In the genomic region with DNA sequence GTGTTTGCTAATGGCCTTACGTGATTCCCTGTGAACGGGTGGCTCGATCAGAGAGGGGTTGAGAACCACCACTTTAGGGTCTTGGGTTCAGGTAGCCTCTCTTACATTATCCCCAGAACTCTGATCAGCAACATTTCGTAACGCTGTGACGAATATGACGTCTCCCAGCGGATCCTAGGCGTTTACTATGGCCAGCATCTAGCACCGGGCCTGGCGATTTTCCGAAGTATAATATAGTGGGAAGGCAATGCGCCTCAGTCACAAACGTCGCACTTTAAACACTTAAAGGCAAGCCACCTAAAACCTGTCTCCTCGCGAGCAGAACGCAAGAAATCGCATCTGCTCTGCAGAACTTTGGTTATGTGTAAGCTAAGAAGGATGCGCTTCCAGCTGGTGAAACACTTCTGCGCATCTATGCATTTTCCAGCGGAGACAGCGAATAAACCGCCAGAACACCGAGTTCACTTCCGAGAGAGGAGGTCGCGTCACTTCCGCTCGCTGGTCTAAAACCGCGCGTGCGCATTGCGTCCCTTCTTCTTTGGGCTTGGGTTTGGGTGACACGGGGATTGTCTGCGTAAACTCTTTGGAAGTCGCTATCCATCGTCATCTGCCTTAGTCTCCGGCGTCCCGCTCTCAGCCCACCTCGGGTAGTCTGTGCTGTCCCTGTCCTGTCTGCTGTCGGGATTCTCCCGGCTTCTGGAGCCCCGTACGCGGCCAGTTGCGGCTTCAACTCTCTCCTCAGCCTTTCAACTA, we compare ENCODE assay signal across 8 mouse cellular contexts. TPM values are rescaled to one million over a fixed set of nuclear protein-coding genes. Genes with fewer than 3 reads are reported as not detected.
A peak's percentile ranks its signal among the peaks of the same experiment; 100 is the strongest.
DNase-seq lines count a peak whose midpoint lies in the region; ATAC-seq and TF ChIP-seq lines count a peak whose summit lies in the region.

No protein-coding gene starts in this region.

- H3K36me3 ChIP-seq in liver, embryonic 13.5 days = no peaks in the 10 kb centered on the region
- no peaks in the 10 kb centered on the region for H3K36me3 ChIP-seq in neural tube, embryonic 14.5 days (ENCODE audit: control insufficient read depth, insufficient read depth, low read length)

- no peaks in the 10 kb centered on the region for H3K4me1 ChIP-seq in embryonic fibroblast, embryonic 13.5 days (ENCODE audit: control insufficient read depth, insufficient read depth, low read length)
- H3K4me1 ChIP-seq in liver, embryonic 13.5 days (replicated peaks) = 0 out of 2 replicates have a peak, but pooled peaks cover 4% of the 10 kb centered on the region
- H3K4me1 ChIP-seq in neural tube, embryonic 14.5 days (ENCODE audit: control insufficient read depth, insufficient read depth, low read length) = no peaks in the 10 kb centered on the region

- 35% methylated on average over 49 of the region's 49 CpGs for WGBS in liver, embryonic 13.5 days (ENCODE audit: insufficient replicate concordance)
- WGBS in neural tube, embryonic 14.5 days = 41% methylated on average over 49 of the region's 49 CpGs

- H3K4me2 ChIP-seq in liver, embryonic 13.5 days = peak overlapping the region; percentile 49
- H3K4me2 ChIP-seq in neural tube, embryonic 14.5 days (ENCODE audit: low read depth, low read length) = peak overlapping the region; percentile 46

- H3K27ac ChIP-seq in embryonic fibroblast, embryonic 13.5 days (ENCODE audit: insufficient read depth, low read length) = no peak overlapping the region
- no peak overlapping the region for H3K27ac ChIP-seq in liver, embryonic 13.5 days
- H3K27ac ChIP-seq in neural tube, embryonic 14.5 days (ENCODE audit: low read depth, low read length) = peak overlapping the region; percentile 55

- DNase-seq in CD4-positive helper T cell, adult 2 months (ENCODE audit: low read depth, low spot score) = peak; percentile 3
- peak; percentile 64 for DNase-seq in brain, embryonic 18.5 days (ENCODE audit: low read depth, low spot score)
- peak; percentile 25 to 38 for DNase-seq in heart, postnatal 14 days
- peak; percentile 70 to 78 for DNase-seq in kidney, postnatal 4 days
- peak; percentile 35 for DNase-seq in liver, embryonic 13.5 days
- no peak for DNase-seq in ovary, postnatal 10 days (ENCODE audit: low spot score)

- H3K9me3 ChIP-seq in liver, embryonic 13.5 days (replicated peaks) = no peaks in the 10 kb centered on the region
- H3K9me3 ChIP-seq in neural tube, embryonic 14.5 days (ENCODE audit: control insufficient read depth, low read length) = no peaks in the 10 kb centered on the region

- 0 out of 2 replicates have a peak overlapping the region, but pooled peaks have one; percentile 12 for H3K4me3 ChIP-seq in embryonic fibroblast, embryonic 13.5 days (ENCODE audit: insufficient read depth, low read length)
- H3K4me3 ChIP-seq in liver, embryonic 13.5 days (replicated peaks) = peak overlapping the region; percentile 31
- peak overlapping the region; percentile 22 for H3K4me3 ChIP-seq in neural tube, embryonic 14.5 days (ENCODE audit: low read depth, low read length)

- peak; percentile 46; the same call in 1 of the 2 replicates for TF ChIP-seq POLR2A in embryonic fibroblast, embryonic 13.5 days (IDR thresholded peaks at IDR 0.05; ENCODE audit: low read depth, low read length)

- no peak overlapping the region for H3K9ac ChIP-seq in liver, embryonic 13.5 days
- H3K9ac ChIP-seq in neural tube, embryonic 14.5 days (replicated peaks; ENCODE audit: low read depth, low read length) = no peak overlapping the region

- intact Hi-C loops in heart, postnatal 14 days (cut with DNase I) = no loop called here

- TF ChIP-seq CTCF in embryonic fibroblast, embryonic 13.5 days (IDR thresholded peaks at IDR 0.05; ENCODE audit: borderline replicate concordance, insufficient read depth, low read length) = no peak

- no peak for ATAC-seq in liver, embryonic 13.5 days (ENCODE audit: low read depth)
- ATAC-seq in neural tube, embryonic 14.5 days (ENCODE audit: low read depth) = peak; percentile 89

- no peaks in the 10 kb centered on the region for H3K27me3 ChIP-seq in liver, embryonic 13.5 days
- H3K27me3 ChIP-seq in neural tube, embryonic 14.5 days (ENCODE audit: control insufficient read depth, insufficient read depth, low read length) = no peaks in the 10 kb centered on the region

RNA-seq across cellular contexts. Expression of a gene that starts 57.8 kb away (rescaled TPM):
- polyA plus RNA-seq in embryonic fibroblast, embryonic 13.5 days (2011; ENCODE audit: insufficient read length, low read depth, missing spikeins) = 24.9 and 28.0 TPM in 2 replicates
- total RNA-seq in heart, postnatal 14 days (2021) = 10 to 100 TPM; 25.6 to 26.2 TPM
- 7.7 and 8.6 TPM in 2 replicates for polyA plus RNA-seq in liver, embryonic 13.5 days (2015; fragmentation: Nextera tagmentation; extraction: Ambion mirVana)
- polyA plus RNA-seq in neural tube, embryonic 14.5 days (2014; fragmentation: Nextera tagmentation; extraction: Ambion mirVana) = 28.7 and 29.7 TPM in 2 replicates

RNA-seq across cellular contexts. Expression of a gene that starts 59.5 kb away (rescaled TPM):
- not detected in 2 replicates for polyA plus RNA-seq in embryonic fibroblast, embryonic 13.5 days (2011; ENCODE audit: insufficient read length, low read depth, missing spikeins)
- total RNA-seq in heart, postnatal 14 days (2021) = not detected
- polyA plus RNA-seq in liver, embryonic 13.5 days (2015; fragmentation: Nextera tagmentation; extraction: Ambion mirVana) = not detected in 2 replicates
- not detected in 2 replicates for polyA plus RNA-seq in neural tube, embryonic 14.5 days (2014; fragmentation: Nextera tagmentation; extraction: Ambion mirVana)
